Mouse (Mus musculus) liver, adult 2 months (tissue): ENCODE measurements around the gene Dld. TPM values are rescaled to one million over a fixed set of nuclear protein-coding genes. Genes with fewer than 3 reads are reported as not detected.

Experiments used
- DNase-seq: peaks from one replicate; pipeline ENCODE4 v3.0.0-alpha.2; 2011; ENCODE audit warnings: low read depth, low spot score; ENCODE audit errors: extremely low read depth
- H3K27ac ChIP-seq: fragments of 200-500 bp; replicated peaks from 2 replicates; pipeline ENCODE4 v1.5.1; 2012; ENCODE audit warnings: low read depth, mild to moderate bottlenecking, control low read depth, inconsistent platforms, low read length; ENCODE audit not compliant: insufficient read depth
- H3K27me3 ChIP-seq: fragments of 200-500 bp; 2 replicates; pipeline ENCODE4 v1.6.1; 2012; ENCODE audit warnings: mild to moderate bottlenecking, moderate library complexity, low read length, inconsistent platforms; ENCODE audit not compliant: control insufficient read depth, insufficient read depth
- H3K36me3 ChIP-seq: fragments of 200-500 bp; 2 replicates; pipeline ENCODE4 v1.6.1; 2012; ENCODE audit warnings: low read length, inconsistent platforms; ENCODE audit not compliant: control insufficient read depth, insufficient read depth
- H3K4me1 ChIP-seq: fragments of 200-500 bp; 2 replicates; pipeline ENCODE4 v1.6.1; 2011; ENCODE audit warnings: low read length; ENCODE audit not compliant: control insufficient read depth, insufficient read depth
- H3K4me3 ChIP-seq: fragments of 200-500 bp; 2 replicates; pipeline ENCODE4 v1.5.1; 2011; ENCODE audit warnings: low read depth, mild to moderate bottlenecking, control low read depth, low read length, moderate library complexity; ENCODE audit not compliant: insufficient read depth
- H3K79me2 ChIP-seq: fragments of 200-500 bp; 2 replicates; pipeline ENCODE4 v1.6.1; 2012; ENCODE audit warnings: inconsistent platforms, mild to moderate bottlenecking, low read length, moderate library complexity; ENCODE audit not compliant: control insufficient read depth, insufficient read depth
- H3K9ac ChIP-seq: fragments of 200-500 bp; 2 replicates; pipeline ENCODE4 v1.6.1; 2012; ENCODE audit warnings: low read depth, mild to moderate bottlenecking, control low read depth, inconsistent platforms, low read length
- CTCF ChIP-seq: fragments of 200-500 bp; IDR thresholded peaks from 2 replicates; pipeline ENCODE4 v1.5.1; 2011; ENCODE audit warnings: low read depth, low read length, control low read depth
- POLR2A ChIP-seq: fragments of 200-500 bp; IDR thresholded peaks from 2 replicates; pipeline ENCODE4 v1.6.1; 2011; ENCODE audit warnings: low read length, control low read depth; ENCODE audit not compliant: insufficient read depth; ENCODE audit errors: extremely low read depth
- WGBS: fragments of 180-500 bp; shearing (Covaris S2); methylation state at CpG from one replicate; pipeline ENCODE4 v1.1.7; 2018; 5-methylcytosine and 5-hydroxymethylcytosine counted together
- polyA plus RNA-seq: library from polyadenylated mRNA; depleted of rRNA; stranded (reverse); fragments of >200 nt; gene quantifications from 2 replicates; pipeline ENCODE4 v1.2.3, GENCODE M21; 2012
- total RNA-seq: library from RNA; depleted of rRNA; stranded (reverse); fragments of >200 nt; gene quantifications from 2 replicates; pipeline ENCODE4 v1.2.3, GENCODE M21; 2014

Gene Dld
- total and polyA plus RNA-seq, 2 experiments, result 17.4 to 117 TPM

DNA sequence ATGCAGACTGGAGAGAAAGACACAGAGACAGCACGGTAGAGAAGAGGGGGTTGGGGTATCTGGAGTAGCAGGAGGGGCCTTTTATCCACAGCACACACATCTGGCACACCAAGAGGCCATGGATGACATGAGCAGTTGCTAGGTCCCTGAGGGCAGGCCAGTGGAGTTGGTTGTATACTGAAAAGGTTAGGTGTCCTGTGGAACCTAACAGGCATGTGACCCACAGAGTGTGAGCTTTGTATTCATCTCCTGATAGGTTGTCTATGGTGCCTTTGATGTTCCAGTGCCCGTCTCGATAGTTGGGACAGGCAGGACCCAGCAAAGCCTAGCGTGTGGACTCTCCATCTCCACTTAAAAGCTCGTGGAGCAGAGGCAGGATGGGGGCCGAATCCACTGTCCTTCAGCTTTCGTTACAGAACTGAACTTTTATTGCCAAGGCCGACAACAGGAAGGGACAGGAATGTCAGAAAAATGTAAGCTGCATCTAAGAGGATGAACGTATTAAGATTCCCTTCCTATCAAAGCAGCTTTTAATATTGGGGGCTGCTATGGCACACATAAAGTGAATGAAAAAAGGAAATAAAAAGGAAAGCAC, 39.5 kb downstream of the Dld start:
- H3K27me3 ChIP-seq, result peaks cover 2% of the 10 kb centered on the region; the same call in 1 of the 2 replicates
- no peak for TF ChIP-seq CTCF
- no peak for TF ChIP-seq POLR2A
- no peaks in the 10 kb centered on the region for H3K4me1 ChIP-seq
- no peaks in the 10 kb centered on the region for H3K79me2 ChIP-seq
- no peak for DNase-seq
- WGBS, result 81% methylated on average over 9 of the region's 9 CpGs
- no peak overlapping the region for H3K4me3 ChIP-seq
- no peaks in the 10 kb centered on the region for H3K36me3 ChIP-seq
- no peak overlapping the region for H3K9ac ChIP-seq
- H3K27ac ChIP-seq, result no peak overlapping the region

- TF ChIP-seq POLR2A (no peak), CTCF (no peak)
- Histone ChIP-seq H3K4me3 (no peak overlapping the region), H3K9ac (no peak overlapping the region), H3K27ac (no peak overlapping the region), H3K79me2 (no peaks in the 10 kb centered on the region), H3K4me1 (no peaks in the 10 kb centered on the region), H3K36me3 (no peaks in the 10 kb centered on the region), H3K27me3 (peaks cover 2% of the 10 kb centered on the region; the same call in 1 of the 2 replicates)
- DNase-seq, result no peak
- 99% methylated on average over 9 of the region's 9 CpGs for WGBS
Measured at GRCm38 (mm10) chr12:31310687-31311086, 40.6 kb downstream of the Dld start.

DNA sequence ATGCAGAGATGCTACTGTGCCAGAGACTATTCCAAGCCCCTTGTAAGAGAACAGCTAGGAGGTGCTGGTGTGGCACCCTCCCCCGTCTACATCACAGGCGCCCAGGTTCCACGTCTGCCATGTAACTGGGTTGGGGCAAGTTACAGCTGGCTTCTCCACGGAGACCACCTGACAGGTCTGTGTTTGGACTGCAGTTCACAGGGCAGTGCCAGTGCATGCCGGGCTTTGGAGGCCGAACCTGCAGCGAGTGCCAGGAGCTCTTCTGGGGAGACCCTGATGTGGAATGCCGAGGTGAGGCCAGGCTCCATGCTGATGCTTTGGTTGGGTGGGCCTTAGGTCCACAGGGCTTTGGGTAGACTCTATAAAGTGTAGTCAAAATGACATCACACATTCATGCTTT, 43.5 kb downstream of the Dld start:
- no peak for DNase-seq
- H3K36me3 ChIP-seq, result no peaks in the 10 kb centered on the region

DNA sequence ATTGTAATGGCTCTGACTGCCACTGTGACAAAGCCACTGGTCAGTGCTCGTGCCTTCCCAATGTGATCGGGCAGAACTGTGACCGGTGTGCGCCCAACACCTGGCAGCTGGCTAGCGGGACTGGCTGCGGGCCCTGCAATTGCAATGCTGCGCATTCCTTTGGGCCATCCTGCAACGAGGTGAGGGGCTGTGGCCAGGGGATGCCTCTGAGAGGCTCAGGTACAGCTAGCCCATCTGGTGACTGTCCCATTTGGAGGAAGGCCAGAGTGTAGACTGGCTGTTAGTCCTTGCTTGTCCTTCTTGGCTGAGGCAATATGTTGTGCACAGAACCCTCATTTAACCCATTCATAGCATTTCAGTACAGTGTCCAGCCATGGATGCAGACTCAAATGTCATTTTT, 44.2 kb downstream of the Dld start:
- no peak overlapping the region for H3K9ac ChIP-seq
- H3K27me3 ChIP-seq, result peaks cover 9% of the 10 kb centered on the region; the same call in 1 of the 2 replicates
- TF ChIP-seq POLR2A (no peak), CTCF (no peak)
- DNase-seq, result no peak
- H3K79me2 ChIP-seq, result no peaks in the 10 kb centered on the region
- H3K27ac ChIP-seq, result no peak overlapping the region
- H3K36me3 ChIP-seq, result no peaks in the 10 kb centered on the region
- 98% methylated on average over 8 of the region's 8 CpGs for WGBS
- H3K4me3 ChIP-seq, result no peak overlapping the region
- H3K4me1 ChIP-seq, result no peaks in the 10 kb centered on the region

More for the DNA sequence above, 43.5 kb downstream of the Dld start:
- H3K9ac ChIP-seq, result no peak overlapping the region
- H3K4me3 ChIP-seq, result no peak overlapping the region
- no peaks in the 10 kb centered on the region for H3K79me2 ChIP-seq
- no peak overlapping the region for H3K27ac ChIP-seq
- TF ChIP-seq POLR2A (no peak), CTCF (no peak)
- H3K27me3 ChIP-seq, result peaks cover 5% of the 10 kb centered on the region; the same call in 1 of the 2 replicates
- H3K4me1 ChIP-seq, result no peaks in the 10 kb centered on the region
- WGBS, result 94% methylated on average over 8 of the region's 8 CpGs

DNA sequence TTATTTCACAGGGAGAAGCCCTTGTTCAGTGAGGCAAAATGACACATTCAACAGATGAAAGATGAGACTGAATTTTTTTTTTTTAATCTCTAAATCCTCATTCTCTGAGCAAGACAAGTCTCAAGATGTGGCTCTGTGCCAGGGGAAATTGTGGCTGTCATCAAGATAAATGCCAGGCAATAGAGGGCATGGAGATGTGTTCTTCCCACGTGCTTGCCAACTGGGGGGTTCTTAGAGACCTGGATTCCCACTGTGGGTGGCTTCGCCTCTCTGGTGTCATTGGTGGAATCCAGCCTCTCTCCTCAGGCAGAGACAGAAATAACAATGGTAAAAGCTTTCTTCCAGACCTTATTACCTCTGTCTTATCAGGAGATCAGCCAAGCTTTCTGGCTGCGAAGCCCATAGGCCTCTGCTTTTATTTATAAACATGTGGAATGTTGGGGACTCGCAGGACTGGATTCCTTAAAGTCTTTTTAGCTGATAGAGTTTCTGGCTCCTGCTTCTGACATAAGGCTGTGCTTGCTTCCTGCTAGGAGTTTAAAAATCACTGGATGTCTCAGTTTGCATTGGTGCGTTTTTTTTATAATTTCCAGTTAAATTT, 45.1 kb downstream of the Dld start:
- peaks cover 11% of the 10 kb centered on the region; the same call in 1 of the 2 replicates for H3K27me3 ChIP-seq
- no peak overlapping the region for H3K4me3 ChIP-seq
- no peak for DNase-seq
- no peaks in the 10 kb centered on the region for H3K4me1 ChIP-seq
- no peaks in the 10 kb centered on the region for H3K79me2 ChIP-seq
- TF ChIP-seq POLR2A (no peak), CTCF (no peak)
- no peak overlapping the region for H3K27ac ChIP-seq
- WGBS, result 81% methylated on average over 5 of the region's 5 CpGs
- H3K36me3 ChIP-seq, result no peaks in the 10 kb centered on the region
- H3K9ac ChIP-seq, result no peak overlapping the region

- Histone ChIP-seq H3K27ac (no peak overlapping the region), H3K4me1 (no peaks in the 10 kb centered on the region)
- WGBS, result 87% methylated on average over 16 of the region's 16 CpGs
Measured at GRCm38 (mm10) chr12:31302766-31303511, 48.3 kb downstream of the Dld start.

More at GRCm38 (mm10) chr12:31302766-31303511, 48.3 kb downstream of the Dld start:
- TF ChIP-seq POLR2A (no peak), CTCF (no peak)
- DNase-seq, result no peak
- no peak overlapping the region for H3K9ac ChIP-seq
- no peaks in the 10 kb centered on the region for H3K79me2 ChIP-seq
- H3K27me3 ChIP-seq, result peaks cover 13% of the 10 kb centered on the region
- H3K4me3 ChIP-seq, result no peak overlapping the region
- no peaks in the 10 kb centered on the region for H3K36me3 ChIP-seq
